Mouse (Mus musculus): ENCODE data around the gene Parg.
"Not testable (repeated sequence)": the region's sequence is repeated elsewhere in the genome, so short reads cannot be mapped to it uniquely, and the experiment has no call there.

The Parg gene

DNA sequence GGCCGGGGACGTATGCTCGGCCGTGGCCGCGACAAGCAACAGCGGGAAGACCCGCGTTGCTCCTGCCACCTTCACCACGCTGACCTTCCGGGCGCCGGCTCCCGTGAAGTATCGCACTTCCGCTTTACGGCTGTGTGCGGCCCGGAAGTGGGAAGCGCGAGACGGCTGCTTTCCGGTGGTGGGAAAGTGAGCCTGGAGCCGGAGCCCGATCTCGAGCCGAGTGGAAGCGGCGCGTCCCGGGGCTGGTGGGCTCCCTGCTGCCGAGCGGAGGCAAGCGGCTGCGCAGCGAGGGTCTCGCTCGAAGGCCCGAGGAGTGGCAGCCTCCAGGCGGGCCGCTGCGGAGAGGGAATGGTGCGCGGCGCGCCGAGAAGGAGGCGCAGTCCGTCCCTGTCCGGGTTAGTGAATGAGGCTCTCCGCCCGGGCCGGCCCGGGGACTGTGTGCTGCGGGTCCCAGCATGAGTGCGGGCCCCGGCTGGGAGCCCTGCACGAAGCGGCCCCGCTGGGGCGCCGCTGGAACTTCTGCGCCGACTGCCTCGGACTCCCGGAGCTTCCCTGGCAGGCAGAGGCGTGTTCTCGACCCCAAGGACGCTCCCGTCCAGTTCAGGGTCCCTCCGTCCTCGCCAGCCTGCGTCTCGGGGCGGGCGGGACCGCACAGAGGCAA lies at the start of gene Parg, which contains the start of gene Timm23:
Gene Parg, plus strand, starts transcription at position 159 of the 661 bp plus-strand sequence.
Gene Timm23, minus strand, starts transcription at position 108 of the 661 bp plus-strand sequence.
- peak; percentile 84 for DNase-seq (ENCODE audit: inconsistent ontology term)

DNA sequence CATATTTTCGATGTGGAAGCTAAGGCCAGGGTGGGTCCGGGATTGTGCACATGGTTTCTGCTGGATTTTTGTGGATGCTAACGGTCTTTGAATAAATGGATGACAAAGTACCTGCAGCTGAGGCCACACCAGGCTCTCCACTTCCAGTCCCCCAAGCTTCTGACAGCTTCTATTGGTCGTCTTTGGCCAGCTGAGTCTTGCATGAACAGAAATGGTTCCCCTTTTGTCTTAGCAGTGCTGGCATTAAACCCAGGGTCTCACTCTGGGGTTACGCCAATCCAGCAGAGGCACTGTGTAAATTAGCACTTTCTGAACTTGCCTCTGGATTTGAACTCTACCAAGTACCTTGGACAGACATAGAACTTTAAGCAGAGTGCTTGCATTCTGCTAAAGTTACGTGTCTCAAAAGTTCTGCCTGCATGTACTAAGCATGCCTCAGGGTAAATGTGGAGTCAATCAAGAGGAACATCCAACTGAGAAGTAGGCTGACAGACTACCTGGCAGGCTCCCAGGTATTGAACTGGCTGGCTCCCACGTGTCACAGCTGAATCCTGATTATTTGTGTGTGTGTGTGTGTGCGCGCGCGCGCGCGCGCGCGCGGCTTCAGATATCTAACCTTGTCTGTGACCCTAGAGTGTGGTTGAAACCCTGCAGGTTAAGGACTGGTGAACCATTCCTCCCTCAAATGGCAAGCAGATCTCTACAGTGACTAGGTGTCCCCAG lies 49.3 kb upstream of the Parg start:
- no peak for DNase-seq (ENCODE audit: inconsistent ontology term)

DNA sequence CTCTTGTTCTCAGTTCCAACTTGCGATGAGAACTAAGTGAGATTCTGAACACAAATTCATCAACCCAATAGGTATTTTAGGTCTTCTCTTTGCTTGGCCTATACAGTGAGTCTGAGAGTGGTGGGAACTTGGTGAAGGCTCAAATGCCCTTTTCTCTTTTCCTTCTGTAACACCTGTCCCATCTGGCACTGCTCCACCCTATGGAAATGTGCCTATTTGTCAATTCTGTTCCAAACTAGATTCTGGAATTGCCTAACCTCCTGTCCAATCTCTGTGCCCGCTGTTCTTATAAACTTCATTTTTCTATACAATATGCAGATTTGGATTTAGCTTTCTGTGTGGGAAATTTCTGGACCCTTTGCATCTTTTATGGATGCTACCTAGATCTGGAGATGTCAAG lies 48.6 kb upstream of the Parg start:
- no peak for DNase-seq (ENCODE audit: inconsistent ontology term)

DNA sequence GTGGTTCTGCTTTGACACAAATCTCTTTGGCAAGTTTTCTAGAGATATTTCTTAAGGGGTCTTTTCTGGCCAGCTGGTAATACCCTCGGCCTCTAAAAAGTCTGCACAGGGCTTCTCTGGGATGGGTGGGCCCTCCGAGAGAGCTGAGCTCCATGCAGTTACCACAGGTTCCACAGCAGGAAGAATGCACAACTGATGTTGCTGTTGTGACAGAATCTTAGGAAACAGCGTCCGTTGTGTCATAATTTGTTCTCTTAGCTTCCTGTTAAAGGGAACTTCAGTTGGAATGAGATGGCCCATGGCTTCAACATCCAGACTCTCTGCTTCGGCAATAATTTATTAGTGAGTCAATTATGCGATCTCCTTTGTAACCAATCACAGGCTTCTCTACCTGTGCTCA lies 47.0 kb upstream of the Parg start:
- DNase-seq (ENCODE audit: inconsistent ontology term): no peak

DNA sequence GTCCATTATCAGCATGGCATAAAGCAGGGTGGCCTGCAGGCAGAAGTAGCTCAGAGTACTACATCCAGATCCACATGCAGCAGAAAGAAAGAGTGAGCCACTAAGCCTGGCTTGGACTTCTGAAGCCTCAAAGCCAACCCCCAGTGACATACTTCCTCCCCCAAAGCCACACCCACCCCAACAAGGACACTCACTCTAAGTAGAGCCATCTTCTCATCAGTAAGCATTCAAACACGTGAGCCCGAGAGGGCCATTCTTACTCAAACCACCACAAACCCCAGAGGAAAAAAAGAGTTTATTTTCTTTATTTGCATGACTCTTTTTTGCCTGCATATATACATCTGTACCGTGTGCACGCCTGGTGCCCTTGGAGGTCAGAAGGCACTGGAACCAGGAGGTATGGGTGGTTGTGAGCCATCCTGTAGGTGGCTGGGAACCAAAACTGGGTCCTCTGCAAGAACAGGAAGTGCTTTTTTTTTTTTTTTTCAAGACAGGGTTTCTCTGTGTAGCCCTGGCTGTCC lies 42.5 kb upstream of the Parg start:
- no peak for DNase-seq (ENCODE audit: inconsistent ontology term)

DNA sequence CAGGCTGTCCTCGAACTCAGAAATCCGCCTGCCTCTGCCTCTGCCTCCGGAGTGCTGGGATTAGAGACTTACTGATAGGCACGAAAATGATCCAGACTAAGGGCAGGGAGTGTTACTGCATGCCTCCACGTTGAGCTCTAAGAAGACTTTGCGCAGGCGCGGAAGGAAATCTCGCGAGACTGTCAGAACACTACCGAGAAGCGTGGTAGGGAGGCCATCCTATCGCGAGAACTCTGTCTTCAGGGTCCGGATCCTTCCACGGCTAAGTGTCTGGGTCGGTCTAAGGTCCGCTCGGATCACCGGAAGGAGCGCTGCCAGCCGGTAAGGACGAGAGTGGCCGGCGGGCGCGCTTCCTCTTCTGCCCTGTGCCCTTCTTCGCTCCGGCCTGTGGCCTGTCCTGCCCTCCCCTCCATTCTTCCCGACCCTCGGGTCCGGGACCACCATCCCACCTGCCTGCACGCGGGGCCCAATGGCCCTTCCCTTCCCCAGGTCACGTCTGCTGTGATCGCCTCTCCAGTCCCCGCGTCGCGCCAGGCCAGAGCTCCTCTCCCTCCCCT lies 42.0 kb upstream of the Parg start, which contains the start of gene Ncoa4:
Gene Ncoa4, plus strand, starts transcription at position 176 of the 557 bp plus-strand sequence.
- peak; percentile 98 for DNase-seq (ENCODE audit: inconsistent ontology term)

DNA sequence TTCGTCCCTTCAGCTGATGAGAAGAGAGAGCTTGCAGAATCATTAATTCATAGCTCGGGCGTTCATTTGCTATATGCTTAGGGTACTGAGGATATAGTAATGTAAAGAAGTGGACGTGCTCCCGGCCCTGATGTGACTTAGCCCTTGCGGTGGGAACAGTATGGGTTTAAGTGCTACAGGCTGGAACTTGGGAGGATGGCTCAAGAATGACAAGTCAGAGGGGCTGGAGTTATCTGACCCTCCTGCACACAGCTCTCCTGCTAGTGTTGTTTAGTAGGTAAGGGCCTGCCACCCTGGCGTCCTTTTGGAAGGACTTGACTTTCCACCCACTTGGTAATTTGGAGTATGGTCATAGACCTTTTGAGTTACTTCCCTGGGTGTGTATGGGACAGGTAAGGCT lies 41.2 kb upstream of the Parg start:
- no peak for DNase-seq (ENCODE audit: inconsistent ontology term)

DNA sequence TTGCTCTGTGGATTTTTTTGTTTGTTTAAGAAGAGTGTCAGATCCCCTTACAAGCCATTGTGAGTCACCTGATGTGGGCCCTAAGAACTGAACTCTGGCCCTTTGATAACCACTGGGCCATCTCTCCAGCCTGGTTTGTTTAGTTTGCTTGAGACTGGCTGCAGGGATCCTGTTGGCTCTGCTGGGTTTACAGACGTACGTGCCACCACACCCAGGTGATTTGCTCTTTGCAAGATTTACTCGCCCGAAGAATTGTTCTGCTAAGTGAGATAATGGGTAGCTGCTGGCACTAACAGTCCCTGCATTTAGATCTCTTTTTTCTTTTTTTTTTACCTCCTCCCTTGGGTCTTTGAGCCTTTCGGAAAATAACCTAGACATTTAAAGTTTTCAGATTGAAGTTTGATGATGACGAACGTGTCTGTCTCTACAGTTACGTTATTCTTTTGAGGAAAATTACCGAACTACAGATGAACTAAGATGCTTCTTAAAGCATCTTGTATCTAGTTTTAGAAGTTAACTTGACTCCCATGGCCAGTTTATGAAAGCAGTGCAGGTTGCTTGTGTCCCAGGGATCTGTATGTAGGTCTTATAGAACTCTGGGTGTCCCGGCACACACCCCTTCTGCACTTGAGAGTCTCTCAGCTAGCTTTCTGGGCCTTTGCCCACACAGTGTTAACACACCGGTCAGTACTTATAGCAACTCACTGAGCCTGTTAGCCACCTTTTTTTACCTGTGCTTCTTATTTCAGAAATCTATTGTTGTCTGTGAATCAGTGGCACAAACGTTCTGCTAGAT lies 40.5 kb upstream of the Parg start:
- DNase-seq (ENCODE audit: inconsistent ontology term): no peak

DNA sequence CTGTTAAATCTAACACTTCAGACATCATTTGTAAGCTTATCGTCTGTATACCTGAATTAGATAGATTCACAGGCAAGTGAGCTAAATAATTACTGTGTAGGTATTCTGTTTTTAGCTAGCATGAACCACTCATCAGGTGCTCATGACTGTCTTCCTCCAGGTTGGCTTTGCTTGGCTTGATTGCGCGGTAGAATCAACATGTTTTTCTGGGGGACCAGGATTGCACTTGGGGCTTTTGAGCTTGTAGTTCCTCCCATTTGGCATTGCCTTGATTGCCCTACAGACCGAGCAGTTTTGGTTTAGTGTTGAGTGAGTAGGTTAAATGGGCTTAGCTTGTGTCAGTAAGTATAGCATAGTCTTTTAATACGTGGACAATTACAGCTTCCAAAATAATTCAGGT lies 39.5 kb upstream of the Parg start:
- DNase-seq (ENCODE audit: inconsistent ontology term): no peak

DNA sequence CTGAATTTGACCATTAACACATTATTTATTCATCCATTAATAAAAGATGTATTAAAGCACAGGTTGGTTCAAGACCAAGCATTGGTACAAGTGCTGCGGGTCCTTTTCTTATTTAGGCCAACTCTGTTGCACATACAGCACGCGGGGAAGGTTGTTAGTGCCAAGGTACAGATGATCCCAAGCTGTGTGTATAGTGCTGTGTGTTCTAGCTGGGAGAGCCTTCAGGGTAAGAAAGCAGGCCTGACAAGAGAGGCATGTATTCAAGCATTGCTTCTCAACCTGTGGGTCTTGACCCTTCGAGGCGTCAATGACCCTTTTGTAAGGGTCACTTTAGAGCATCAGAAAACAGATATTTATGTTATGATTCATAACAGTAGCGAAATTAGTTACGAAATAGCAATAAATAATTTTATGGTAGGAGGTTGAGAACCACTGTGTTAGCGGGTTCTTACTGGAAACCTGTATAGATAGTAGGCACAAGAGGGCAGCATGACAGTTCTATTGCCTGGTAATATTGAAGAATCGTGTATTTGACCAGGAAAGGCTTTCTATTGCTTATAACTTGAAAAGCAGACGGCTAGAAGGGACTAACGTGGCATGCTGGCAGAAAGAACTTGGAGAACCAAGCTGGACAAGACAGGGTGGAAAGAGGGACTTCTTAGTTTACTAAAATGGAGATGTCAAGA lies 38.4 kb upstream of the Parg start:
- DNase-seq (ENCODE audit: inconsistent ontology term): no peak

DNA sequence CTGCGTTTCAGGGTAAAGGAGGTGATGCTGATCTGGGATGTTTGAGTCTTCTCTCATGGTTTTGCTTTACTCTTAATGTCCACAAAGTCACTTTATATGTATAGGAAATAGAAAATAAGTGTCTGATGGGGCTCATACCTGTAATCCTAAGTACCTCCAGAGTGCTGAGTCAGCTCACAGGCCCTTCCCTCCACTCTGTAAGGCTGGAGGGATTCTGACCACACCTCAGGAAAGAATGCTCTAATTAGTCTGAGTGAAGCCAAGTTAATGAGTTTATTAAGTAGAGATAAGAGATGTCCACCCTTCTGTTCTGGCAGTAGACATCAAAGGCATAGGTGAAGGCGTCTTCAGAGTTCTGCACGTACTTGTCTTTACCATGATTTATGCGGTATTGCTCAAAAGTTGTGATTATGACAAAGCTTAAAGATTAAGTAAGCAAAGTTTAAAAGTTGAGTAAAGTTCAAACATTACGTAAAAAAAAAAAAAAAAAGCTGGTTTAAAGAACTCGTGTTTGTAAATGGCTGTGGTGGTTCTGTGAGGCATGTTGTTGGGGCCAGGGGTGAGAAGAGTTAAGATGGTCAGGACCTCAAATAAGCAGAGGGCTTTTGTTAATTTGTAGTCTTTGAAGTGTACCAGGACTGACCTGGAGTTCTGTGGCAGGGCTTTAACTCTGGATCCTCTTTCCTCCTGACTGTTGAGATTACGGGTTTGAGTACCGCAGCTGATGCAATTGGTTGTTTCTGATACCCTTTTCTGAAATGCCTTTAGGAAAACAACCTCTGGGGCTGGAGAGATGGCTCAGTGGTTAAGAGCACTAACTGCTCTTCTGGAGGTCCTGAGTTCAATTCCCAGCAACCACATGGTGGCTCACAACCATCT lies 37.3 kb upstream of the Parg start:
- DNase-seq (ENCODE audit: inconsistent ontology term): no peak

DNA sequence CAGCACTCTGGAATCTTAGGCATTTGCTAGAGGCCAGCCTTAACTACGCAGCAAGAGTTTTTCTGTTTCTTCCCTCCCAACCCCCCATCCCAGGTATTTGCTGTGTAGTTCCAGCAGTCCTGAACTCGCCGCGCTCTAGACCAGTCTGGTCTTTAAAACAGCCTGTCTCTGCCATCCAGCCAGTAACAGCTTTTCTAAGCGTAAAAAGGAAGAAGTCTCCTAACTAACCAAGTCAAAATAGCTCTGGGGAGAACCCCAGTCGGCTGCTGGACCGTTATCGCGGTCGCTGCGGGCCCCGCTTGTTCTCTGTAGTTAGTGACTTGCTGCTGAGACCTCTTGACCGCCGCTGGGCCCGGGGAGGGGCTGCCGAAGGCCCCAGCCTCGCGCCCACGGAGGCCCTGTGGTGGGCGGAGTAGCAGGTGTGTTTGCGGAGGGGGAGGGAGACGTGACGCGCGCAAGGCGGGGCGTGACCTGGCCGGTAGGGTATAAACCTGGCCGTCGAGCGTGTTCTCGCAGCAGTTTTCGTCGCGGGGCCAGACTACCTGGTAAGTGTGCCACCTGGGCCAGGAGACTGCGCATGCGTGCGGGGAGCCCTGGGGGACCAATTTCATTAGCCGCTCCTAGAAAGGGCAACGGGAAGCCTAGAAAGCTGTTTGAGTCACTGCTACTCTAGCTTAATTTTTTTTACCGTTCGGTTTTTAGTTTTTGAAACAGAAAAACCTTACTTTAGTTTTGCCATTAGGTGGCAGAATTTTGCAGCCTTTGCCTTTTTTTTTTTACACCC lies 36.3 kb upstream of the Parg start:
- peak; percentile 81 for DNase-seq (ENCODE audit: inconsistent ontology term)

DNA sequence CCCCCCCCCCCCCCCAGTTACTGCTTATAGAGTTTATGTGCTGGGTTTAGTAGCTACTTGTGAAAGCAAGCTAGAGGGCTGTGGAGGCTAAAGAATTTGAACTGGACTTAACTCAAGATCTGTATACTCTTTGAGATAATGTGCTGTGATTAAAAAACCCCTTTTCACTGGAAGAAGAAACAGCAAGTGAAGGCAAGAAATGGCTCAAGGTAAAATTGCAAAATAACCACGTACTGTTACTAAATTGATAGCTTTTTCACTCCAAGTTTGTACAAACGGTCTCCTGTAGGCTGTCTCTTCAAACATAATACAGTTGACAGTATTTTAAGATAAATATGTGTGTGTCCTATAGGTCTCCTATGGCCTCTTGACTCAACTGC lies 35.7 kb upstream of the Parg start:
- no peak for DNase-seq (ENCODE audit: inconsistent ontology term)

DNA sequence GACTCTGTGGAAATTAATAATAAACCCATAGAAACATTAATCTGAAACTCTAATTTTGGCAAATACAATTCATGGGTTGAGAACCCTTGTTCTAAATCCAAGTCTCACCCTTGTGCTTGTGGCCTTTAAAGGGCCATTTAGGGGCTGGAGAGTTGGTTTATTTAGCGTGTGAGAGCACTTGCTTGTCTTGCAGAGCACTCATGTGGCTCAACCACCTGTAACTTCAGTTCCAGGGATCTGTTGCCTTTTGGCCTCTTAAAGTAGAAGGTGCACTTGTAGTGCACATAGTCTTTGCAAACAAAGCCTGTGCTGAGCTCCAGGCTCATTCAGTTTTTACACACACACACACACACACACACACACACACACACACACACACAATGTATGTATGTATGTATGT lies 34.9 kb upstream of the Parg start:
- DNase-seq (ENCODE audit: inconsistent ontology term): no peak

DNA sequence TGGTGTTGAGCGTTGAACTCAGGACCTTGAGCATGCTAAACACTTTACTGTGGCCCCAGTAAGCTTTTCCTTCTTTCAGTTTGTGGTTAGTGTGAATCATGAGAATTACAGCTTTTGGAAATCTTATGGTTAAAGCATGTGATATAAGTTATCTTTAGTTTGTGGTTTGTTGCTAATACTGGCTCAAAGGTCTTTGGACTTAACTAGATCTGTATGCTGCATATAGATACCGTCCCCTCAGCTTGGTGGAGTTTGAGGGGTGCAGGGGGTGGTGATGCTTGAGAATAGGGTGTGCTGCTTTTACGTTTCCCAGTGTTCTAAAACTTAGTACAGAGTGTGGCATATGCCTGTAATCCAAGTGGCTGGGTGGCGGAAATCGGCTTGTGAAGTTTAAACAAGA lies 34.4 kb upstream of the Parg start:
- DNase-seq (ENCODE audit: inconsistent ontology term): no peak

DNA sequence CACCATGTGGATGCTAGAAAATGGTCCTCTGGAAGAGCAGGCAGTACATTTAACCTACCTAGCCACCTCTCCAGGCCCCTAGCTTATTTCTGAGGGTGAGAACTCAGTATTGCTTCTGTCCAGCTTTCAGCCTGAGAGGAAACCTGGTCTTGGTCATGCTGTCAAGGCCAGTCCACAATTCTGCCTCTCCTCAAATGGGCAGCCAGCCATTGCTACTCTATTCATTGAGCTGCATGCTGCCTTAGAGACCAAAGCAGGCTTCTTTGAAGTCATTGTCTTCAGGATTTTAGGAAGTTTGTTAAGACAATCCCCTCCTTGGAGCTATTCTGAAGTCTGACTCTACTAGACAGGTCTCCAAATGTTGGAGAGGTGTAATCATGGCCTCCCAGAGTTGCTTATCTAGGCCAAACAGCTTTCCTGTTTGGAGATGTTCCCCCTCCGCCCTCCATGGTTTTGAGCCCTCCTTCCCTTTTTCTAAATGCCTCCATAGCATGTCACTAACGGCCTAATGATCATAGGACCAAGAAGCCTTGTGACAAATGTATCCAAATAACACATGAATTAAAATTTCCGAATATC lies 33.0 kb upstream of the Parg start:
- no peak for DNase-seq (ENCODE audit: inconsistent ontology term)

DNA sequence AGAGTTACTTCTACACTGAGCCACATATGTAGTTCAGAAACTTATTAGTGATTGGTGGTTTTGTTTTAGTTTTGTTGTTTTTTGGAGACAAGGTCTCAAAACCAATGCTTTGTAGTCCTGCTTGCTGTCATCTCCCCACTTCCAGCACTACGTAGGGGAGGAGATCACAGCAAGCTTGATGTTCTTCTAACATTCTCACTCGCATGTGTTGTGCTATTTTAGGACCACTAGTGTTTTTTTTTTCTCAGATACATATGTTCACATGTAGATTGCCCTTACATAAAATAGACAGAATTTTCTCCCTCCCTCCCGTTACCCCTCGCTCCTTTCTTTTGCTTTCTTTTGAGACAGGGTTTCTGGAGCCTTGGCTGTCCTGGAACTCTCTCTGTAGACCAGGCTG lies 31.6 kb upstream of the Parg start:
- no peak for DNase-seq (ENCODE audit: inconsistent ontology term)

DNA sequence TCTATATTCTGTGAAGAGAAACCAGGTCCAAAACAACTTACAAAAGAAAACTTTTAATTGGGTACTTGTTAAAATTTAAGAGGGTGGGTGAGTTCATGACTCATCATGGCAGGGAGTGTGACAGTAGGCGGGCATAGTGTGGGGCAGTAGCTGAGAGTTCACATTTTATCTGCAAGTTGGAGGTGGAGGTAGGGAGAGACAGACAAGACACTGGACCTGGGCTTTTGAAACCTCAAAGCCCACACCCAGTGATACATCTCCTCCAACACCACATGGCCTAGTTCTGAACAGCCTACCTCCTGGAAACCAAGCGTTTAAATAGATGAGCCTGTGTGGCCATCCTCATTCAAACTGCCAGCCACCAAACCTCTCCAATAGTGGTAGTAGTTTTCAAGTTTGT lies 26.4 kb upstream of the Parg start:
- no peak for DNase-seq (ENCODE audit: inconsistent ontology term)

DNA sequence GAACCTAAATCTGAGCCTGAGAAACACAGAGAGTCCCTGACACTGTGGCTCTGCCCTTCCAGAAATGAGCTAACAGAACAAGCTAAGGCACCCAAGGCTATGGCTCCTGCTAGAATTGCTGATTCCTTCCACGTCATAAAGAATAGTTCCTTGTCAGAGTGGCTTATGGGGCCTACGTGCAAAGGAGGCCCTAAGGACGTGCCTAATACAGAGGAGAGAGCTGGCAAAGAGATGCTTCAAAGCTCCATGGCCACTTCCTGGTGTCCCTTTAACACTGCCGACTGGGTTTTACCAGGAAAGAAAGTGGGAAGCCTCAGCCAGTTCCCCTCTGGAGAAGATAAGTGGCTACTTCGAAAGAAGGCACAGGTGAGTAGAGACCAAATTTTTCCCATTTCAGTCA lies 25.2 kb upstream of the Parg start:
- not testable (repeated sequence) for DNase-seq (ENCODE audit: inconsistent ontology term)
